1 mouse cellular context compared by ENCODE assay signal in genomic region chr3:40806871-40807270, GRCm38 (mm10).
TF ChIP-seq lines count a peak whose summit lies in the region.

No protein-coding gene starts in this region.

TF ChIP-seq in CH12.LX, 34 proteins besides CTCF, POLR2A, EP300 and RAD21 (continued from another document):
- no peak for TF ChIP-seq SIN3A (IDR thresholded peaks at IDR 0.05; ENCODE audit: low read length)
TF ChIP-seq in CH12.LX: peak in this region for 4.
